Mouse (Mus musculus) embryonic facial prominence, embryonic 11.5 days (tissue): ENCODE results near the gene Apol7e. TPM values are rescaled to one million over a fixed set of nuclear protein-coding genes. Genes with fewer than 3 reads are reported as not detected.
"Not testable (repeated sequence)": the region's sequence is repeated elsewhere in the genome, so short reads cannot be mapped to it uniquely, and the experiment has no call there.

Source experiments
- ATAC-seq: fragments of 200-750 bp; cut with Nextera tagmentation; replicated peaks from 2 replicates; pipeline ENCODE4 v1.8.0; 2017; ENCODE audit warnings: low read depth; ENCODE audit not compliant: insufficient number of reproducible peaks, low FRiP score, low TSS enrichment
- DNase-seq: peaks from one replicate; pipeline ENCODE4 v3.0.0-alpha.2; 2015; ENCODE audit warnings: low spot score
- H3K27ac ChIP-seq: fragments of 300-500 bp; sonication (generic); replicated peaks from 2 replicates; pipeline ENCODE4 v1.5.1; 2014; ENCODE audit warnings: mild to moderate bottlenecking, low read depth, low read length, control low read depth
- H3K27me3 ChIP-seq: fragments of 300-500 bp; sonication (generic); 2 replicates; pipeline ENCODE4 v1.6.1; 2014; ENCODE audit warnings: mild to moderate bottlenecking, low read length, moderate library complexity, mixed read lengths; ENCODE audit not compliant: control insufficient read depth, insufficient read depth
- H3K36me3 ChIP-seq: fragments of 300-500 bp; sonication (generic); replicated peaks from 2 replicates; pipeline ENCODE4 v1.6.1; 2014; ENCODE audit warnings: low read depth, mild to moderate bottlenecking, low read length, moderate library complexity, mixed read lengths; ENCODE audit not compliant: control insufficient read depth, insufficient read depth
- H3K4me1 ChIP-seq: fragments of 300-500 bp; sonication (generic); 2 replicates; pipeline ENCODE4 v1.6.1; 2014; ENCODE audit warnings: low read length, mixed read lengths; ENCODE audit not compliant: control insufficient read depth, insufficient read depth
- H3K4me2 ChIP-seq: fragments of 300-500 bp; sonication (generic); 2 replicates; pipeline ENCODE4 v1.6.1; 2014; ENCODE audit warnings: low read depth, mild to moderate bottlenecking, control low read depth, low read length, moderate library complexity
- H3K4me3 ChIP-seq: fragments of 300-500 bp; sonication (generic); 2 replicates; pipeline ENCODE4 v1.5.1; 2014; ENCODE audit warnings: low read depth, low read length, control low read depth
- H3K9ac ChIP-seq: fragments of 300-500 bp; sonication (generic); replicated peaks from 2 replicates; pipeline ENCODE4 v1.6.1; 2014; ENCODE audit warnings: mild to moderate bottlenecking, control low read depth, low read length
- H3K9me3 ChIP-seq: fragments of 300-500 bp; sonication (generic); replicated peaks from 2 replicates; pipeline ENCODE4 v1.6.1; 2016; ENCODE audit warnings: mild to moderate bottlenecking, low read length, inconsistent platforms, mixed read lengths; ENCODE audit not compliant: control insufficient read depth
- WGBS: fragments of 180-500 bp; shearing (Covaris S2); extraction: QIAGEN DNeasy Blood & Tissue Kit; methylation state at CpG from one replicate; pipeline ENCODE4 v1.1.7; 2014; 5-methylcytosine and 5-hydroxymethylcytosine counted together
- polyA plus RNA-seq: library from polyadenylated mRNA; unstranded; fragments of >200 nt; fragmentation: Nextera tagmentation; extraction: Ambion mirVana; gene quantifications from 2 replicates; pipeline ENCODE4 v1.2.1, GENCODE M21; 2014

Apol7e gene
- polyA plus RNA-seq, 1 experiment from 2014 or later = not detected

DNA sequence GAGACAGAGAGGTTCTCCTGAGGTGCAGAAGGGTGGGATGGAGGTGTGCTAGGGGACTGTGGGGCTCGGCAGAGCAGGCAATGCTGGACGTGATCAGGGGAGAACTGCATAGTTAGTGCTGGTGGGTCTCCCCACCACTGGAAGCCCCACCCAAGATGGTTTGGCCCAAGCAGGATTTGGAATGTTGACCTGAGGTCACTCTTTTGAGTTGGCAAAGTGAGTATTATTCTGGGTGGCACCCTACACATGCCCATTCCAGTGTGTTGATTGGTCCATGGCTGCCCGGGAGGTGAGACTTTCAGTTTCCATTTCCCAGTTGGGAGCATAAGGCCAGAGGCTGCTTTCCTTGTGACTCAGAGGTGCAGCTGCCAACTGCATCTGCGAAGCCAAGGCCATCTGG lies 30.1 kb downstream of the Apol7e start, which contains the start of gene Apol9b:
Gene Apol9b (plus strand): TSS at position 301 of the 400 bp plus-strand sequence.
- H3K27ac ChIP-seq, H3K4me2 ChIP-seq, DNase-seq, H3K4me3 ChIP-seq, ATAC-seq, H3K27me3 ChIP-seq, H3K9me3 ChIP-seq, H3K9ac ChIP-seq, H3K4me1 ChIP-seq, H3K36me3 ChIP-seq: not testable (repeated sequence)
- no CpG with 5 or more reads among the region's 4 CpGs for WGBS

DNA sequence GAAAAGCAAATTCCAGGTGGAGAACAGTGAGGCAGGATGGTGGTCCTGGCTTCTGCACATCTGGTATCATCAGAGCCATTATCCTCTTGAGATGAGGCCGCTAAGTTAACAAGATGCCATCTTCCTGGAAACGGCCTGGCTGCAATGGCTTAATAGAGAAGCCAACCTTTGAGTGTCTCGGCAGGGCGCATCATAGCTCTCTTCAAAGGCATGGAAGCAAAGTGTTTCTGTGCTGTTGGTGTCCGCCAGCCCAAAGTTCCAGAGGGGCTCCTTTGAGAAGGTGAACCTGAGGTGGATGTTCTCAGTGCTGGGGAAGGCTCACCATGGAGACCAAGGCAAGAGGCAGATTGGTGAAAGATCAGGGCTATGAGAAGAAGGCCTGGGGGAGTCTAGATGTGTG lies 32.9 kb downstream of the Apol7e start:
- Histone ChIP-seq H3K4me3 (no peak overlapping the region), H3K36me3 (no peaks in the 10 kb centered on the region), H3K27ac (no peak overlapping the region), H3K4me1 (no peaks in the 10 kb centered on the region), H3K9ac (no peak overlapping the region), H3K27me3 (no peaks in the 10 kb centered on the region), H3K9me3 (no peaks in the 10 kb centered on the region), H3K4me2 (no peak overlapping the region)
- WGBS = 88% methylated on average over 5 of the region's 5 CpGs
- ATAC-seq (no peak), DNase-seq (no peak)

DNA sequence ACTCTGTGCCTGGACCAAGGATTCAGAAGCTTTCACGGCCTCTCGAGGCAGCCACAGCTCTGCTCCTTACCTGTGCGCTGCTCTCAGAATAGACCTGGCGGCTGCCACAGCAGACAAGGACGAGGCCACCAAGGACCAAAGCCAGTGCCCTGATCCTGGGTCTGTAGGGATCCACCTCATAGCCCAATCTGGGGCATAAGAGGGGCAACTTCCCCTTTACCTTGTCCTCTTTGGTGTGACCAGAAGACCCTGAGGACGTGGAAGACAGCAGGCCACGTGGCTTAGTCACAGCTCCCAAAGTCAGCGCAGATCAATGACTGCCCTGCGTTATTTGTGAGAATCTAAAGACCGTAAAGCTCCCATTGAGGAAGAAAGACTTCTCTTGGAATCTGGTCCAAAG lies 34.2 kb downstream of the Apol7e start:
- ATAC-seq, H3K27me3 ChIP-seq, H3K9ac ChIP-seq, H3K4me2 ChIP-seq, H3K4me1 ChIP-seq, H3K36me3 ChIP-seq, H3K27ac ChIP-seq, H3K4me3 ChIP-seq, DNase-seq, H3K9me3 ChIP-seq: not testable (repeated sequence)
- WGBS = 75% methylated on average over 10 of the region's 10 CpGs

DNA sequence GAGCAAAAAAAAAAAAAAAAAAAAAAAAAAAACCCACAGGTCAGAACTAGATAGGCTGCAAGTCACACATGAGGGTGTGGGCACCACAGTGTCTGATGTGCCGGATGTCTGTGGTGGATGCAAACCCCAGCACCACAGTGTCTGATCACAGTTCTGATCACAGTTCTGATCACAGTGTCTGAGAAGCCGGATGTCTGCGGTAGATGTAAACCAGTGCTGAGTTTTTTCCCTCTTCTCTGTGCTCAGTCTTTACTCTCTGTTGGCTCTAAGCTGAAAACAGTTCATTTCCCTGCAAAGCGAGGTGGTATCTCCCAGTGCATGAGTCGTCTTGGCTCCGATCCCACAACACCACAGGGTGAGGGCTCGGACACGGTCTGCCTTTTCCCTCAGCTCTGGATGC lies 34.7 kb downstream of the Apol7e start:
- whole genome bisulfite sequencing = 87% methylated on average over 8 of the region's 8 CpGs
- not testable (repeated sequence) for ATAC-seq

DNA sequence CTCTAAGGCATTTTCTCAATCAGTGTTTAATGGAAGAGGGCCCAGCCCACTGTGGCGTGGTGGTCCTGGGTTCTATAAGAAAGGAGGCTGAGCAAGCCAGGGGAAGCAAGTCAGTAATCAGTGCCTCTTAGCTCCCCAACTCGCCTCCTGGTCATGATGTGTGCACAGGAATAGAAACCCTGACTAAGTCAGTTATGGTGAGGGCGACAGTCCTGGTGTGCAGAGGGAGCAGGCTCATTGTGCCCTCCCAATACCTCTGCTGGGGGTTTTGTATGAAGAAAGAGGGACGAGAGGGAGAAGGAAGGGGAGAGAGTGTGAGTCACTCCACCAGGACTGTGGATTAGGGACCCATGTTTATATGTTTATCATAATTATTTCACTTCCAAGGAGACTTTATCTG lies 35.2 kb downstream of the Apol7e start:
- not testable (repeated sequence) for H3K36me3 ChIP-seq, H3K4me2 ChIP-seq, H3K9ac ChIP-seq, H3K9me3 ChIP-seq, H3K4me1 ChIP-seq, H3K27me3 ChIP-seq, DNase-seq, H3K4me3 ChIP-seq, ATAC-seq, H3K27ac ChIP-seq
- 65% methylated on average over 4 of the region's 4 CpGs for WGBS

More for the DNA sequence above, 34.7 kb downstream of the Apol7e start:
- H3K4me2 ChIP-seq, H3K27me3 ChIP-seq, H3K9me3 ChIP-seq, H3K9ac ChIP-seq, H3K4me1 ChIP-seq, H3K4me3 ChIP-seq, H3K36me3 ChIP-seq, DNase-seq, H3K27ac ChIP-seq: not testable (repeated sequence)

DNA sequence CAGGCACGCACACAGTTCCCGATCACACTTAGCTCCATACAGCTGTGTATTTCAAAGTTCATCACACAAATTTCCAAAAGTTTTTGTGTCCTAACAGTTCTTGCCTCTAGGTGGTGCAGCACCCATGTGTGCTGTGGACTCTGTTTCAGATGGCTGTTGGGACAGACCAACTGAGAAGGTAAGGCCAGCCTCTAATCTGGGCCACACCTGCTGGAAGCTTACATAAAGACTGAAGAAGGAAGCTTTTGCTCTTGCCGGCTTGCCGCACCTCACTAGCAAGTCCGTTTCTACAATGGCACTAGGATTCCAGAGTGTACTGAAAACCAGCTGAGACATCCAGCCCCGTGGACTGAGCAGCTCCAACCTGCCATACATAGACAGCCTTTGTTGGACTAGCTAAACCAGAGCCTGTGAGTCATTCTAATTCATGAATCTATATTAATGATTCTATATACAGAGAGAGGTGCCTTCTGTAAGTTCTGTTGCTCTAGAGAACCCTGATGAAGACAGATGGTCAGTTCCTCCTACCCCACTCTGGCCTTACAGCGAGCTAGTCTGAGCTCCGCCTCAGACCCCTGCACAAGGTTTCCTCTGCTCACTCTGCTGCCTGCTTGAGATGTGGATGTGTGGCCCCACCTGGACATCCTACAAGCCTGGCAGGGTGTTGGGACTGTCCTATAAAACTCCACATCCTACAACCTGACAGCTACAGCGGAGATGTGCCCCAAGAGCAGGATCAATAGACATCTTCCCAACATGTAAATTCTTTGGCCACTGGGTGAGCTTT lies 42.0 kb downstream of the Apol7e start:
- Histone ChIP-seq H3K4me3 (no peak overlapping the region), H3K36me3 (no peaks in the 10 kb centered on the region), H3K9me3 (no peaks in the 10 kb centered on the region), H3K9ac (no peak overlapping the region), H3K27me3 (no peaks in the 10 kb centered on the region), H3K27ac (no peak overlapping the region), H3K4me2 (no peak overlapping the region), H3K4me1 (no peaks in the 10 kb centered on the region)
- no peak for ATAC-seq
- WGBS = 77% methylated on average over 9 of the region's 9 CpGs
- DNase-seq = peak; percentile 6

DNA sequence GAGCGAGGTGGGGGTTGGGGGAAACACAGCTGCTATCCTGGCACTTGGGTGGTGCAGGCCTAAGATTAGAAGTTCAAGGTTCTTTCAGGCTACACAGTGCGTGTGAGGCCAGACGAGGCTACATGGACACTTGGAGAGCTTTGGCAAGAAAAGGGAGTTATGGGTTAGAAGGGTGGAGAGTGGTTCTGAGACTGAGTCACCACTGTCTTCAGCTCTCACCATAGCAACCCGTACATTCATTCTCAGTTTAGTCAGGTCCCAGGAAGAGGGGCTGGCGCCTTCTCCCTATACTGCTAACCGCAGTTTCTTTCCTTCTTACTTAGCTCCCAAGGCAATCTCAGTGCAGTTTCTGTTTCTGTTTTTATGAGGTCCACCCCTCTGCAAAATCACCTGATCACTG lies 42.9 kb downstream of the Apol7e start:
- WGBS = 82% methylated on average over 6 of the region's 6 CpGs
- H3K4me2 ChIP-seq, H3K9ac ChIP-seq, DNase-seq, H3K36me3 ChIP-seq, H3K4me3 ChIP-seq, H3K27ac ChIP-seq, ATAC-seq, H3K4me1 ChIP-seq, H3K9me3 ChIP-seq, H3K27me3 ChIP-seq: not testable (repeated sequence)

DNA sequence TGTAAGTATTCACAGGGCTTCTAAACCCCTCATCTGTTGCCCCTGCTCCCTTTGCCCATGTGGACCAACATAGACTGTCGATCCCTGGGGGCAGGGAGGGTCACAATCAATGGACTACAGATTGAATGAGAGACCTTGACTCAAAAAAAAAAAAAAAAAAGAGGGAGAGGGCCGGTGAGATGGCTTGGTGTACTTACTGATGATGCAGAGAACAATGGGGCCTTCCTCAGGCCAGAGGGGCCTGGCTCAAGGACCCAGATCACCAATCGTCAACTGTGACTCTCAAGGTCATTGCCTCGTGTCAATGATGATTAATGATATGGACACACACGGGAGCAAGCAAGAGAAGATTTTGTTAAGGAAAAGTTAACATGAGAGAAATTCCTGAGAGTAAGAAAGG lies 46.0 kb downstream of the Apol7e start:
- Histone ChIP-seq H3K4me1 (no peaks in the 10 kb centered on the region), H3K4me3 (no peak overlapping the region), H3K4me2 (no peak overlapping the region), H3K27ac (no peak overlapping the region), H3K9me3 (no peaks in the 10 kb centered on the region), H3K27me3 (no peaks in the 10 kb centered on the region), H3K9ac (no peak overlapping the region), H3K36me3 (no peaks in the 10 kb centered on the region)
- DNase-seq (no peak), ATAC-seq (no peak)
- 44% methylated on average over 5 of the region's 5 CpGs for WGBS
